Mouse (Mus musculus) neural tube, embryonic 15.5 days (tissue): ENCODE measurements around the gene Gsta1. TPM values are rescaled to one million over a fixed set of nuclear protein-coding genes. Genes with fewer than 3 reads are reported as not detected.
"Not testable (repeated sequence)": the region's sequence is repeated elsewhere in the genome, so short reads cannot be mapped to it uniquely, and the experiment has no call there.

ENCODE experiments used
- ATAC-seq: fragments of 200-750 bp; cut with Nextera tagmentation; 2 replicates; pipeline ENCODE4 v1.8.0; 2017; ENCODE audit warnings: mild to moderate bottlenecking, moderate TSS enrichment, moderate library complexity; ENCODE audit not compliant: low FRiP score
- H3K27ac ChIP-seq: fragments of 300-500 bp; sonication (generic); replicated peaks from 2 replicates; pipeline ENCODE4 v1.5.1; 2015; ENCODE audit warnings: mild to moderate bottlenecking, inconsistent platforms
- H3K27me3 ChIP-seq: fragments of 300-500 bp; sonication (generic); replicated peaks from 2 replicates; pipeline ENCODE4 v1.6.1; 2015; ENCODE audit warnings: inconsistent platforms
- H3K36me3 ChIP-seq: fragments of 300-500 bp; sonication (generic); 2 replicates; pipeline ENCODE4 v1.6.1; 2015; ENCODE audit warnings: inconsistent platforms
- H3K4me1 ChIP-seq: fragments of 300-500 bp; sonication (generic); 2 replicates; pipeline ENCODE4 v1.6.1; 2015; ENCODE audit warnings: inconsistent platforms
- H3K4me2 ChIP-seq: fragments of 300-500 bp; sonication (generic); 2 replicates; pipeline ENCODE4 v1.6.1; 2015; ENCODE audit warnings: inconsistent platforms, mild to moderate bottlenecking, moderate library complexity
- H3K4me3 ChIP-seq: fragments of 300-500 bp; sonication (generic); replicated peaks from 2 replicates; pipeline ENCODE4 v1.5.1; 2015; ENCODE audit warnings: mild to moderate bottlenecking, inconsistent platforms
- H3K9ac ChIP-seq: fragments of 300-500 bp; sonication (generic); replicated peaks from 2 replicates; pipeline ENCODE4 v1.6.1; 2015; ENCODE audit warnings: mild to moderate bottlenecking, inconsistent platforms
- H3K9me3 ChIP-seq: fragments of 300-500 bp; sonication (generic); replicated peaks from 2 replicates; pipeline ENCODE4 v1.6.1; 2016; ENCODE audit warnings: inconsistent platforms
- WGBS: fragments of 180-500 bp; shearing (Covaris S2); methylation state at CpG from one replicate; pipeline ENCODE4 v1.1.7; 2015; ENCODE audit warnings: mixed read lengths; 5-methylcytosine and 5-hydroxymethylcytosine counted together
- polyA plus RNA-seq: library from polyadenylated mRNA; unstranded; fragments of >200 nt; fragmentation: Nextera tagmentation; extraction: Ambion mirVana; gene quantifications from 2 replicates; pipeline ENCODE4 v1.2.1, GENCODE M21; 2015

Gsta1 gene
- polyA plus RNA-seq, 1 experiment from 2014 or later: not detected

GRCm38 (mm10) chr9:78210079-78210478 lies 20.4 kb upstream of the Gsta1 start:
- H3K4me1 ChIP-seq: no peaks in the 10 kb centered on the region
- no peak for ATAC-seq
- 97% methylated on average over 3 of the region's 3 CpGs for WGBS
- no peaks in the 10 kb centered on the region for H3K36me3 ChIP-seq
- H3K4me2 ChIP-seq: no peak overlapping the region
- no peak overlapping the region for H3K27ac ChIP-seq
- no peak overlapping the region for H3K4me3 ChIP-seq
- no peaks in the 10 kb centered on the region for H3K27me3 ChIP-seq
- no peaks in the 10 kb centered on the region for H3K9me3 ChIP-seq
- no peak overlapping the region for H3K9ac ChIP-seq

GRCm38 (mm10) chr9:78210821-78211220 lies 19.6 kb upstream of the Gsta1 start:
- Histone ChIP-seq H3K36me3 (no peaks in the 10 kb centered on the region), H3K27me3 (no peaks in the 10 kb centered on the region), H3K27ac (no peak overlapping the region), H3K9ac (no peak overlapping the region), H3K4me3 (no peak overlapping the region), H3K4me1 (no peaks in the 10 kb centered on the region), H3K9me3 (no peaks in the 10 kb centered on the region), H3K4me2 (no peak overlapping the region)
- no peak for ATAC-seq
- 93% methylated on average over 2 of the region's 2 CpGs for WGBS

DNA sequence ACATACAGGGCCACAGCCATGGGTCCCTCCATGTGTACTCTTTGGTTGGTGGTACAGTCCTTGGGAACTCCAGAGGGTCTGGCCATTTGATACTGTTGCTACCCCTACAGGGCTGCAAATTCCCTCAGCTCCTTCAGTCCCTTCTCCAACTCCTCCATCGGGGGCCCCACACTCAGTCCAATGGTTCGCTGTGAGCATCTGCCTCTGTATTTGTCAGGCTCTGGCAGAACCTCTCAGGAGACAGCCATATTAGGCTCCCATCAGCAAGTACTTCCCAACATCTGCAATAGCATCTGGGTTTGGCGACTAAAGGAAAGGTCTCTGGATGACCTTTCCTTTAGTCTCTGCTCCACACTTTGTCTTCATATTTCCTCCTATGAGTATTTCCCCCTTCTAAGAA lies 18.9 kb upstream of the Gsta1 start:
- Histone ChIP-seq H3K4me1 (no peaks in the 10 kb centered on the region), H3K27me3 (no peaks in the 10 kb centered on the region), H3K27ac (no peak overlapping the region), H3K36me3 (no peaks in the 10 kb centered on the region), H3K9ac (no peak overlapping the region), H3K4me3 (no peak overlapping the region), H3K4me2 (no peak overlapping the region), H3K9me3 (no peaks in the 10 kb centered on the region)
- 92% methylated on average over 3 of the region's 3 CpGs for WGBS
- ATAC-seq: no peak

GRCm38 (mm10) chr9:78212341-78213049 lies 18.0 kb upstream of the Gsta1 start:
- Histone ChIP-seq H3K9me3 (no peaks in the 10 kb centered on the region), H3K27ac (no peak overlapping the region), H3K4me2 (no peak overlapping the region), H3K4me3 (no peak overlapping the region), H3K4me1 (no peaks in the 10 kb centered on the region), H3K36me3 (no peaks in the 10 kb centered on the region), H3K9ac (no peak overlapping the region), H3K27me3 (no peaks in the 10 kb centered on the region)
- ATAC-seq: no peak
- 90% methylated on average over 7 of the region's 7 CpGs for WGBS

DNA sequence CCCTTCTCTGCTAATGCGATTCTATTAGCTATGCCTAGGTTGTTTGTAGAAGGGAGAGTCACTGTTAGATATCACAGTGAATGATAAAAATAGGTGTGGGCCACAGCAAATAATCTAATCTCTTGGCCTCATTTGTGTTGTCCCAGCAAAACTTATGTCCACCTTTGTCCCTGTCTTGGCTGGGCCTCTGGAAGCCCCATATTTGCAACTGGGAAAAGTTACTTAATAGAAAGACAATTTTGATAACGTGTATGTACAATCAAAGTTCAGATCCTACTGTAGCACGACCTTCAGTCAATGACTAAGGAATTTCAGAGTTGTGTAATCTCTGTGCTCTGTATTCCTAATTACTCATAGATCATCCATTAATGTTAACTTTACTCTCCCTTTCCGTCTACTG lies 13.4 kb upstream of the Gsta1 start:
- Histone ChIP-seq H3K27me3 (no peaks in the 10 kb centered on the region), H3K4me1 (no peaks in the 10 kb centered on the region), H3K36me3 (no peaks in the 10 kb centered on the region), H3K4me2 (no peak overlapping the region), H3K9me3 (no peaks in the 10 kb centered on the region), H3K4me3 (no peak overlapping the region), H3K27ac (no peak overlapping the region), H3K9ac (no peak overlapping the region)
- no peak for ATAC-seq
- WGBS: 85% methylated on average over 4 of the region's 4 CpGs

GRCm38 (mm10) chr9:78222616-78223015 lies 7.8 kb upstream of the Gsta1 start:
- no peak overlapping the region for H3K4me2 ChIP-seq
- no peaks in the 10 kb centered on the region for H3K9me3 ChIP-seq
- H3K4me3 ChIP-seq: no peak overlapping the region
- 80% methylated on average over 8 of the region's 8 CpGs for WGBS
- ATAC-seq: no peak
- no peak overlapping the region for H3K9ac ChIP-seq
- no peak overlapping the region for H3K27ac ChIP-seq
- no peaks in the 10 kb centered on the region for H3K4me1 ChIP-seq
- H3K27me3 ChIP-seq: no peaks in the 10 kb centered on the region
- no peaks in the 10 kb centered on the region for H3K36me3 ChIP-seq

DNA sequence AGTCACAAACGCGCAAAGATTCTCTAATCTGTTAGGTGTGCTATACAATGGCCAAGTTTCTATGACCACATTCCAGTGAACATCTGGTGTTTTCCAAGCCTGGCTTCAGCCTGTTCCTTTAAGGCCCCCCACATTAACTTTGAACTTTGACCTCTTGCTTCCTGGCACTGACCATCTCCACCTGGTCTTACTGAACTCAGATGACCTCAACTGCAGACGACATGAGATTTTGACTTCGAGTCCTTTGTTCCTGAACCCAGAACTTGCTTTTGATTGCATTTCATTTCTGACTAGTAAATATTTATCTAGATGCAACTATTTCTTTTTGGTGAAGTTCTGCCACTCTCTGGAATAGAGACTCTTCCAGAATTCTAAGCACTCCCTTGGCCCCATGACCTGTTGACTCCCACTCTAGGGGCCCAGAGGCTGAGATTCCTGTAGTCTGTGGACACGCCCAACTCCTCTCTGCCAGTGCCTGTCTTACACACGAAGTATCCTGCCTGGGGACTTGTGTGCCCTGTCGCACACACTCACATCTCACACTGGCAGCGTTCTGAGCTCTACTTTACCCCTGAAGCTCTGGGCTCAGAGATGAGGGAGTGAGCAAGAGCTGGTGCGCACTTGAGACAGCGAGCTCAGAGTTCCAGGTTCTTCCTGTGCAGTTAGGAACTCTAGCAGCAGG lies 7.1 kb upstream of the Gsta1 start:
- H3K9ac ChIP-seq: no peak overlapping the region
- ATAC-seq: no peak
- H3K27ac ChIP-seq: no peak overlapping the region
- no peaks in the 10 kb centered on the region for H3K9me3 ChIP-seq
- no peaks in the 10 kb centered on the region for H3K27me3 ChIP-seq
- H3K4me1 ChIP-seq: no peaks in the 10 kb centered on the region
- H3K36me3 ChIP-seq: no peaks in the 10 kb centered on the region
- 81% methylated on average over 10 of the region's 10 CpGs for WGBS
- no peak overlapping the region for H3K4me2 ChIP-seq
- no peak overlapping the region for H3K4me3 ChIP-seq

GRCm38 (mm10) chr9:78224418-78224817 lies 6.0 kb upstream of the Gsta1 start:
- Histone ChIP-seq H3K9me3 (no peaks in the 10 kb centered on the region), H3K27ac (no peak overlapping the region), H3K4me3 (no peak overlapping the region), H3K4me1 (no peaks in the 10 kb centered on the region), H3K4me2 (no peak overlapping the region), H3K36me3 (no peaks in the 10 kb centered on the region), H3K9ac (no peak overlapping the region), H3K27me3 (no peaks in the 10 kb centered on the region)
- 90% methylated on average over 2 of the region's 2 CpGs for WGBS
- no peak for ATAC-seq

GRCm38 (mm10) chr9:78225304-78225703 lies 5.2 kb upstream of the Gsta1 start:
- Histone ChIP-seq H3K27ac (no peak overlapping the region), H3K27me3 (no peaks in the 10 kb centered on the region), H3K4me2 (no peak overlapping the region), H3K9me3 (no peaks in the 10 kb centered on the region), H3K36me3 (no peaks in the 10 kb centered on the region), H3K4me3 (no peak overlapping the region), H3K9ac (no peak overlapping the region), H3K4me1 (no peaks in the 10 kb centered on the region)
- ATAC-seq: no peak
- 81% methylated on average over 11 of the region's 11 CpGs for WGBS

DNA sequence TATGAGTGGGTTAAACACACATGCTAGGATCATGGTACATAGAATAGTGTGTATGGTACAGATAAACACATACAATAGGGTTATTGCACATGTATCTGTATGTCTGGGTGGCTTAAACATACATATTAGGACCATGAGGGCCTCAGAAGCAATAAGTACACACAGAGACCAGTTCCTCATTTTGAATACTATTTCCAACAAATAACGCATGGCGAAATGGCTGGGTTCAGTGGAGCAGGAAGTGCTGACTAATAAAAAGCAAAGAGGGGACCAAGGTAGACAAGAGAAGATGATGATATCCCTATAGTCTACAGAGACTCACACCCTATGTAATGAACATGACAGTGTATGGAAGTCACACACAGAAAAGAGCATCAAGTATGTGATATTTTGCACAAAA lies 2.3 kb upstream of the Gsta1 start:
- WGBS: 90% methylated on average over 2 of the region's 2 CpGs
- Histone ChIP-seq H3K4me1 (no peaks in the 10 kb centered on the region), H3K9ac (no peak overlapping the region), H3K4me3 (no peak overlapping the region), H3K4me2 (no peak overlapping the region), H3K36me3 (no peaks in the 10 kb centered on the region), H3K27ac (no peak overlapping the region), H3K27me3 (no peaks in the 10 kb centered on the region), H3K9me3 (no peaks in the 10 kb centered on the region)
- ATAC-seq: no peak

GRCm38 (mm10) chr9:78229658-78230057 lies 798 bp upstream of the Gsta1 start:
- ATAC-seq, H3K4me3 ChIP-seq, H3K9me3 ChIP-seq, H3K27me3 ChIP-seq, H3K9ac ChIP-seq, H3K36me3 ChIP-seq, H3K4me1 ChIP-seq, H3K4me2 ChIP-seq, H3K27ac ChIP-seq: not testable (repeated sequence)
- 78% methylated on average over 3 of the region's 3 CpGs for WGBS

GRCm38 (mm10) chr9:78233121-78233695 lies 2.8 kb downstream of the Gsta1 start:
- not testable (repeated sequence) for ATAC-seq, H3K4me3 ChIP-seq, H3K36me3 ChIP-seq, H3K9me3 ChIP-seq, H3K27me3 ChIP-seq, H3K4me1 ChIP-seq, H3K27ac ChIP-seq, H3K4me2 ChIP-seq, H3K9ac ChIP-seq
- no CpG with 5 or more reads among the region's 10 CpGs for WGBS
